7 mouse cellular contexts compared by ENCODE assay signal in genomic region chr6:145076286-145076685, GRCm38 (mm10). TPM values are rescaled to one million over a fixed set of nuclear protein-coding genes. Genes with fewer than 3 reads are reported as not detected.
DNase-seq lines count a peak whose midpoint lies in the region; ATAC-seq and TF ChIP-seq lines count a peak whose summit lies in the region.

No protein-coding gene starts in this region.

- no peaks in the 10 kb centered on the region; the same call in 1 of the 2 replicates for H3K27me3 ChIP-seq in lung, embryonic 14.5 days (ENCODE audit: insufficient read depth, low read length)
- peaks cover 5% of the 10 kb centered on the region; the same call in 1 of the 2 replicates for H3K27me3 ChIP-seq in forebrain, embryonic 10.5 days (ENCODE audit: poor library complexity, severe bottlenecking)
- peaks cover 22% of the 10 kb centered on the region; the same call in 1 of the 2 replicates for H3K27me3 ChIP-seq in limb, embryonic 13.5 days
- peaks cover 11% of the 10 kb centered on the region for H3K27me3 ChIP-seq in stomach, embryonic 16.5 days (ENCODE audit: control insufficient read depth, insufficient read depth, low read length)

- no peak overlapping the region for H3K9ac ChIP-seq in lung, embryonic 14.5 days
- peak overlapping the region; percentile 67 for H3K9ac ChIP-seq in limb, embryonic 13.5 days
- peak overlapping the region; percentile 67; the same call in 1 of the 2 replicates for H3K9ac ChIP-seq in stomach, embryonic 16.5 days (ENCODE audit: low read length)

- no peak overlapping the region for H3K27ac ChIP-seq in lung, embryonic 14.5 days (ENCODE audit: low read depth)
- peak overlapping the region; percentile 88 for H3K27ac ChIP-seq in forebrain, embryonic 10.5 days
- H3K27ac ChIP-seq in limb, embryonic 13.5 days: no peak overlapping the region
- no peak overlapping the region for H3K27ac ChIP-seq in stomach, embryonic 16.5 days (ENCODE audit: low read length)

- peak; percentile 17 for DNase-seq in lung, embryonic 14.5 days
- no peak for DNase-seq in lung, postnatal 25 days (ENCODE audit: low spot score)
- no peak for DNase-seq in forebrain, embryonic 10.5 days (ENCODE audit: extremely low spot score, low spot score)
- no peak for DNase-seq in yolk sac, embryonic 10.5 days (ENCODE audit: low spot score)
- DNase-seq in adrenal gland, adult 18-20 months (ENCODE audit: low spot score in 2 of 2): no peak

- H3K4me2 ChIP-seq in lung, embryonic 14.5 days: peak overlapping the region; percentile 89
- peak overlapping the region; percentile 95 for H3K4me2 ChIP-seq in limb, embryonic 13.5 days (replicated peaks)
- H3K4me2 ChIP-seq in stomach, embryonic 16.5 days (ENCODE audit: low read depth, low read length): peak overlapping the region; percentile 64

- no peaks in the 10 kb centered on the region for H3K4me1 ChIP-seq in lung, embryonic 14.5 days (ENCODE audit: insufficient read depth)
- peaks cover 35% of the 10 kb centered on the region for H3K4me1 ChIP-seq in forebrain, embryonic 10.5 days
- H3K4me1 ChIP-seq in limb, embryonic 13.5 days: peaks cover 11% of the 10 kb centered on the region
- H3K4me1 ChIP-seq in stomach, embryonic 16.5 days (ENCODE audit: control insufficient read depth, insufficient read depth, low read length): peaks cover 7% of the 10 kb centered on the region

- no peaks in the 10 kb centered on the region for H3K36me3 ChIP-seq in lung, embryonic 14.5 days (ENCODE audit: insufficient read depth)
- peaks cover 12% of the 10 kb centered on the region; the same call in 1 of the 2 replicates for H3K36me3 ChIP-seq in forebrain, embryonic 10.5 days (replicated peaks)
- no peaks in the 10 kb centered on the region for H3K36me3 ChIP-seq in limb, embryonic 13.5 days
- no peaks in the 10 kb centered on the region for H3K36me3 ChIP-seq in stomach, embryonic 16.5 days (ENCODE audit: control insufficient read depth, insufficient read depth, low read length)

- WGBS in lung, embryonic 14.5 days: 19% methylated on average over 9 of the region's 9 CpGs
- 10% methylated on average over 9 of the region's 9 CpGs for WGBS in forebrain, embryonic 10.5 days
- 10% methylated on average over 9 of the region's 9 CpGs for WGBS in limb, embryonic 13.5 days
- WGBS in stomach, embryonic 16.5 days: 30% methylated on average over 9 of the region's 9 CpGs

- H3K9me3 ChIP-seq in lung, embryonic 14.5 days (ENCODE audit: low read depth, low read length): no peaks in the 10 kb centered on the region
- no peaks in the 10 kb centered on the region for H3K9me3 ChIP-seq in forebrain, embryonic 10.5 days
- H3K9me3 ChIP-seq in limb, embryonic 13.5 days: no peaks in the 10 kb centered on the region
- H3K9me3 ChIP-seq in stomach, embryonic 16.5 days (replicated peaks; ENCODE audit: control insufficient read depth, low read length): no peaks in the 10 kb centered on the region

- peak overlapping the region; percentile 48 for H3K4me3 ChIP-seq in lung, embryonic 14.5 days (ENCODE audit: low read depth, low read length)
- H3K4me3 ChIP-seq in forebrain, embryonic 10.5 days: peak overlapping the region; percentile 67
- H3K4me3 ChIP-seq in limb, embryonic 13.5 days: peak overlapping the region; percentile 56
- H3K4me3 ChIP-seq in stomach, embryonic 16.5 days (replicated peaks; ENCODE audit: low read length): peak overlapping the region; percentile 55

- TF ChIP-seq CTCF in lung, embryonic 14.5 days (IDR thresholded peaks at IDR 0.05; ENCODE audit: low read depth): no peak

- ATAC-seq in lung, embryonic 14.5 days (ENCODE audit: insufficient read depth): no peak; the same call in 1 of the 2 replicates
- no peak for ATAC-seq in limb, embryonic 13.5 days (ENCODE audit: low FRiP score, low read depth)
- ATAC-seq in stomach, embryonic 16.5 days (ENCODE audit: insufficient read depth, low FRiP score): no peak

RNA-seq across cellular contexts. Expression of gene Bcat1, which starts 0.3 kb away (rescaled TPM):
- polyA plus RNA-seq in lung, embryonic 14.5 days (2014; fragmentation: Nextera tagmentation; extraction: Ambion mirVana): 13.6 and 14.9 TPM in 2 replicates
- polyA plus RNA-seq in forebrain, embryonic 10.5 days (2016; fragmentation: Nextera tagmentation; extraction: Ambion mirVana): 135 and 145 TPM in 2 replicates
- 36.9 and 40.1 TPM in 2 replicates for polyA plus RNA-seq in limb, embryonic 13.5 days (2015; fragmentation: Nextera tagmentation; extraction: Ambion mirVana)
- 15.9 and 24.1 TPM in 2 replicates for polyA plus RNA-seq in stomach, embryonic 16.5 days (2015; fragmentation: Nextera tagmentation; extraction: Ambion mirVana)
- 10 to 100 TPM; 20.2 to 36.8 TPM for total RNA-seq in adrenal gland, adult 18-20 months (2021)

RNA-seq across cellular contexts. Expression of gene Lrmp, which starts 39.2 kb away (rescaled TPM):
- polyA plus RNA-seq in lung, embryonic 14.5 days (2014; fragmentation: Nextera tagmentation; extraction: Ambion mirVana): 1.4 and 2.3 TPM in 2 replicates
- 1.8 and 1.9 TPM in 2 replicates for polyA plus RNA-seq in forebrain, embryonic 10.5 days (2016; fragmentation: Nextera tagmentation; extraction: Ambion mirVana)
- polyA plus RNA-seq in limb, embryonic 13.5 days (2015; fragmentation: Nextera tagmentation; extraction: Ambion mirVana): 2.6 and 3.6 TPM in 2 replicates
- polyA plus RNA-seq in stomach, embryonic 16.5 days (2015; fragmentation: Nextera tagmentation; extraction: Ambion mirVana): 31.4 and 37.9 TPM in 2 replicates
- total RNA-seq in adrenal gland, adult 18-20 months (2021): 1 to 10 TPM; 2.7 to 2.8 TPM
